Mouse (Mus musculus): ENCODE measurements at regions not wholly inside any gene's neighbourhood (a gene's known extent, or its start where the extent isn't known, plus 50 kb on each side); places are given as distances from the start of the nearest gene placed in this dataset.

DNA sequence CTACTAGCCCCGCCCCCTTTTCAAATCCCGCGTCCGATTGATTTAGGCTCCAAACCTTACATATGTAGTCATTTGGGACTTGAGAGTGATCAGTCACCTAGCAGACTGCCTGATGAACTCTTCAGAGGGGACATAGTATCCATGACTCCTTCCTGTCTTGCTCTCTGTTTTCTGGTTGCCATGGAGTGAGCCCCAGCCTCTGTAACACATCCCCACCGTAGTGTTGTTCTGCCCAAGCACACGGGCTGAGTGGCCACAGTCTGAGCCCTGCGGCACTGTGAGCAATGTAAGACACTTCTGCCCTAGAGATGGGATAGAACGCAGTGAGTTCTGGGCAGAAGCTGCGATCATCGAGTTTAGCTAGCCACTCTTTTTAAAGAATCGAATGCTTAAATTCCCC is 88.1 kb upstream of the Twist2 start:
- WGBS: 92% methylated on average over 11 of the region's 11 CpGs
- H3K4me2 ChIP-seq (ENCODE audit: low read depth): no peak overlapping the region
- H3K27ac ChIP-seq (ENCODE audit: low read depth, low read length): no peak overlapping the region
- H3K27me3 ChIP-seq (ENCODE audit: insufficient read depth, low read length): no peaks in the 10 kb centered on the region
- no peak overlapping the region for H3K9ac ChIP-seq
- no peaks in the 10 kb centered on the region; the same call in 1 of the 2 replicates for H3K9me3 ChIP-seq (ENCODE audit: low read length)
- no peak for DNase-seq
- TF ChIP-seq CTCF (IDR thresholded peaks at IDR 0.05; ENCODE audit: low read depth): no peak
- no peak for ATAC-seq
- H3K36me3 ChIP-seq (ENCODE audit: insufficient read depth): no peaks in the 10 kb centered on the region
- peaks cover 3% of the 10 kb centered on the region; the same call in 1 of the 2 replicates for H3K4me1 ChIP-seq (ENCODE audit: insufficient read depth)
- no peak overlapping the region for H3K4me3 ChIP-seq (ENCODE audit: low read depth, low read length)

DNA sequence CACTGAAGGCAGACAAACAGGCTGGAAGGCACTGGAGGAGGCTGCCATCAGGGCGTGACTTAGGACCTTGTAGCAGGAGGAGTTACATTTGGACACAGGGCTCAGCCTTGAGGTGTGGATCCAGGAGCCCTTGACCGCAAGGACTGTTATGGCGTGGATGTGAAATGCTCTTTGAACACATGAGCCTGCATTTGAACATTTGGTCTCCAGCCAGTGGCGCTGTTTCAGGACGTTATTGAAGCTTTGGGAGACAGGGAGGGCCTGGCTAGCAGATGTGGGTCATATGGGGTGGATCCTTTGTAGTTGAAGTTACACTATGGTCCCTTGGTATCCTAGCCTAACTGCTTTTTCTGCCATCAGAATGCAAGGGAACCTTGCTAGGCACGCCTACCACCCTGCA is 87.0 kb upstream of the Twist2 start:
- H3K4me1 ChIP-seq (ENCODE audit: insufficient read depth): peaks cover under 1% of the 10 kb centered on the region; the same call in 1 of the 2 replicates
- H3K4me3 ChIP-seq (ENCODE audit: low read depth, low read length): no peak overlapping the region
- 85% methylated on average over 6 of the region's 6 CpGs for WGBS
- TF ChIP-seq CTCF (IDR thresholded peaks at IDR 0.05; ENCODE audit: low read depth): no peak
- no peak overlapping the region for H3K4me2 ChIP-seq (ENCODE audit: low read depth)
- no peak overlapping the region for H3K27ac ChIP-seq (ENCODE audit: low read depth, low read length)
- H3K9ac ChIP-seq: no peak overlapping the region
- DNase-seq: no peak
- no peaks in the 10 kb centered on the region for H3K27me3 ChIP-seq (ENCODE audit: insufficient read depth, low read length)
- H3K36me3 ChIP-seq (ENCODE audit: insufficient read depth): no peaks in the 10 kb centered on the region
- no peaks in the 10 kb centered on the region; the same call in 1 of the 2 replicates for H3K9me3 ChIP-seq (ENCODE audit: low read length)
- no peak for ATAC-seq

DNA sequence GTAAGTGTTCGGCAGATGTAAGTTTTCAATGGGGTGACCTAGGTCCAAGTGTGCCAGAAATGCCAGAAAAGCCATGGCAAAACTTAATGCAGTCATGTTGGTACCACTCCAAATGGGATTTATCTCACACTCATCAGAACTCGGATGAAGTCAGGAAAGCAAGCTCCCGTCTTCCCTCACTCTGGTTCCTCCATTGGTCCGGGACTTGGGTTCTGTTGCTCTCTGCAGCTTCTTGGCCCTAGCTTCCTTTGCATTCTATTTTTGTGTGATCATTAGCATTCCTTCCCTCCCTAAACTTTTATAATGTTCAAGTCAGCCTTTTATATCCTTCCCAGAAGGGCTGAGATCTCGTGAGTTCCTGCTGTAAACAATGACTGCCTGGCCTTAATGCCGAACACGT is 85.9 kb upstream of the Twist2 start:
- H3K4me2 ChIP-seq (ENCODE audit: low read depth): no peak overlapping the region
- no peak for DNase-seq
- H3K9me3 ChIP-seq (ENCODE audit: low read length): no peaks in the 10 kb centered on the region; the same call in 1 of the 2 replicates
- no peaks in the 10 kb centered on the region for H3K4me1 ChIP-seq (ENCODE audit: insufficient read depth)
- H3K4me3 ChIP-seq (ENCODE audit: low read depth, low read length): no peak overlapping the region
- H3K9ac ChIP-seq: no peak overlapping the region
- WGBS: 62% methylated on average over 7 of the region's 7 CpGs
- ATAC-seq: no peak
- no peaks in the 10 kb centered on the region for H3K27me3 ChIP-seq (ENCODE audit: insufficient read depth, low read length)
- no peak overlapping the region for H3K27ac ChIP-seq (ENCODE audit: low read depth, low read length)
- H3K36me3 ChIP-seq (ENCODE audit: insufficient read depth): no peaks in the 10 kb centered on the region
- no peak for TF ChIP-seq CTCF (IDR thresholded peaks at IDR 0.05; ENCODE audit: low read depth)

DNA sequence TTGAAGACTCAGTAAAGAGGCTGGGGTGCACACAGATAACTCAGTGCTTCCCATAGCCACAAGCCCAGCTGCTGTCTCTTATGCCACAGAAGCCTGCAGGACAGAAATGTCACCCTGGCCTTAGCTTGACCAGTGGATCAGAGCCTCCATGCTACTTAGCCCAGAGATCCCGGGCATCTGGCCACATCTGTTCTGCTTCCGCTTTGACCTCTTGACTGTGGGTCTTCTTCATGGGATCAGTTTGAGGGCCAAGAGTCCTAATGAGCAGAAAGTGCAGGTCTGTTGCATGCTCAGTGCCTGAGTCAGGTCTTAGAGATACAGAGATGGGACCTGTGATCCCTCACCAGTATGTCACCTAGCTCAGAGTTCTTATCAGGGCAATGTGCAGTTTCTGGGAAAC is 85.5 kb upstream of the Twist2 start:
- H3K36me3 ChIP-seq (ENCODE audit: insufficient read depth): no peaks in the 10 kb centered on the region
- no peak for TF ChIP-seq CTCF (IDR thresholded peaks at IDR 0.05; ENCODE audit: low read depth)
- no peaks in the 10 kb centered on the region; the same call in 1 of the 2 replicates for H3K9me3 ChIP-seq (ENCODE audit: low read length)
- no peak overlapping the region for H3K4me3 ChIP-seq (ENCODE audit: low read depth, low read length)
- ATAC-seq (no peak), DNase-seq (no peak)
- WGBS: 96% methylated on average over 2 of the region's 2 CpGs
- H3K4me1 ChIP-seq (ENCODE audit: insufficient read depth): no peaks in the 10 kb centered on the region
- H3K27me3 ChIP-seq (ENCODE audit: insufficient read depth, low read length): no peaks in the 10 kb centered on the region
- H3K27ac ChIP-seq (ENCODE audit: low read depth, low read length): no peak overlapping the region
- no peak overlapping the region for H3K9ac ChIP-seq
- H3K4me2 ChIP-seq (ENCODE audit: low read depth): no peak overlapping the region

DNA sequence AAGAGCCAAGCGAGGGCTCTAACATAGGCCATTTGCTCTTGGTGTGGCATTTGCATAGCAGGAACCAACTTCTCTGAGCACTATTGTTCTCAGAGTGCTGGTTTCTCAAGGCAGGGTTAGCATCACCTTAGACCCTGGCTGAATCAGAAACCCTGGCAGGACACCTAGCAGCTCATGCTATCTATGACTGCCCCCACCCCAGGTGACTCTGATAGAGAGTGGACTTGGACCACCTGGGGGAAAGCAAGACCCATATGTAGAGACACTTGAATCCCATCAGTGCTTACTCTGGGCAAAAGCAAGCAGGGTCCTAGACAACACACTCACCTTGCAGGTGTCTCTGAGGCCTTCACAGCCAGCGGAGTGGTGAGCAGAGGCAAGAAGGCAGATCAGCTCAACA is 84.4 kb upstream of the Twist2 start:
- TF ChIP-seq CTCF (IDR thresholded peaks at IDR 0.05; ENCODE audit: low read depth): no peak
- DNase-seq (no peak), ATAC-seq (no peak)

DNA sequence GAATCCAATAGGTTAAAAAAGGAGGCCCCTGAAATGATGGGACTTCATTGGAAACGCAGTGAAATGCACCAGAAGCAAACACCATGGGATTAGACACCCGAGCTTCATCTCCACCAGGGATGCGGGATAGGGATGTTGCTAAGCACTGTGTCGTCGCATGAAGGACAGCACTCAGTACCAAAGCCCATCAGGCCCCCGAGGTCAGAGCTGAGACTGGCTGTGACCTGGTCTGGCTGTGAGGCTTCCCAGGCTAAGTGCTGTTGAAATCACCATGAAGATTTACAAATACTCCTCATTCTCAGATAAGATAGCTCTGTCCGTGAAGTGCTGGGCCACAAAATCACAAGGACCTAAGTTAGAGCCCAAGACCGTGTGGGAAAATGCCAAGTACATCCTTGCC is 83.3 kb upstream of the Twist2 start:
- H3K4me3 ChIP-seq (ENCODE audit: low read depth, low read length): no peak overlapping the region
- DNase-seq (no peak), ATAC-seq (no peak)
- no peaks in the 10 kb centered on the region for H3K4me1 ChIP-seq (ENCODE audit: insufficient read depth)
- H3K4me2 ChIP-seq (ENCODE audit: low read depth): no peak overlapping the region
- no peaks in the 10 kb centered on the region for H3K36me3 ChIP-seq (ENCODE audit: insufficient read depth)
- no peaks in the 10 kb centered on the region for H3K9me3 ChIP-seq (ENCODE audit: low read length)
- H3K9ac ChIP-seq: no peak overlapping the region
- H3K27ac ChIP-seq (ENCODE audit: low read depth, low read length): no peak overlapping the region
- no peak for TF ChIP-seq CTCF (IDR thresholded peaks at IDR 0.05; ENCODE audit: low read depth)
- WGBS: 84% methylated on average over 8 of the region's 8 CpGs
- no peaks in the 10 kb centered on the region for H3K27me3 ChIP-seq (ENCODE audit: insufficient read depth, low read length)

More for the DNA sequence above, 84.4 kb upstream of the Twist2 start:
- Histone ChIP-seq H3K27ac (ENCODE audit: low read depth, low read length) (no peak overlapping the region), H3K9ac (no peak overlapping the region), H3K9me3 (ENCODE audit: low read length) (no peaks in the 10 kb centered on the region; the same call in 1 of the 2 replicates), H3K36me3 (ENCODE audit: insufficient read depth) (no peaks in the 10 kb centered on the region), H3K4me3 (ENCODE audit: low read depth, low read length) (no peak overlapping the region), H3K4me2 (ENCODE audit: low read depth) (no peak overlapping the region), H3K27me3 (ENCODE audit: insufficient read depth, low read length) (no peaks in the 10 kb centered on the region), H3K4me1 (ENCODE audit: insufficient read depth) (no peaks in the 10 kb centered on the region)
- WGBS: 97% methylated on average over 2 of the region's 2 CpGs

DNA sequence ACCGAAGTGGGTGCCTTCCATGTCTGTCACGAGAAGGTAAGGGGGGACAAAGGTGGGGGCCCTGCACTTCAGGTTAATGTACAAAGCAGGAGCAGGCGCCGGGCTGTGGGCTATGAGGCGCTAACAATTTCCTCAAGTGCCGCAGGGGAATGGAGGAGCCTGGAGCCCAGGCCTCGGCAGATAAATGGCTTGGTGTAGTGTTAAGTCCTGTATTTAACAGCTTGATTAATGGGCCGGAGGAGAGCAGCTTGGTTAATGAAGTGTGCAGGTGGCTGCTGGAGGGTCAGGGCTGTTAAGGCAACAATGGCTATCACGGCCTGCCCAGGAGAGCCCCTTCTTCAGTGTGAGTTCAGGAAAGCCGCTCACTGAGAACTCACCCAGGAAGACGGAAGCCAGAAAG is 72.0 kb upstream of the Twist2 start:
- 67% methylated on average over 11 of the region's 11 CpGs for whole genome bisulfite sequencing

More for the DNA sequence above, 72.0 kb upstream of the Twist2 start:
- no peaks in the 10 kb centered on the region for H3K36me3 ChIP-seq (ENCODE audit: insufficient read depth)
- DNase-seq (no peak), ATAC-seq (no peak)
- H3K4me1 ChIP-seq (ENCODE audit: insufficient read depth): no peaks in the 10 kb centered on the region; the same call in 1 of the 2 replicates
- H3K27ac ChIP-seq (ENCODE audit: low read depth, low read length): no peak overlapping the region
- no peak overlapping the region for H3K9ac ChIP-seq
- H3K27me3 ChIP-seq (ENCODE audit: insufficient read depth, low read length): no peaks in the 10 kb centered on the region
- H3K9me3 ChIP-seq (ENCODE audit: low read length): no peaks in the 10 kb centered on the region
- no peak overlapping the region for H3K4me2 ChIP-seq (ENCODE audit: low read depth)
- H3K4me3 ChIP-seq (ENCODE audit: low read depth, low read length): no peak overlapping the region
- no peak for TF ChIP-seq CTCF (IDR thresholded peaks at IDR 0.05; ENCODE audit: low read depth)

Measured in forebrain, postnatal 0 days (tissue).